Mouse (Mus musculus): ENCODE results near the gene Sag. TPM values are rescaled to one million over a fixed set of nuclear protein-coding genes. Genes with fewer than 3 reads are reported as not detected.
"Not testable (repeated sequence)": the region's sequence is repeated elsewhere in the genome, so short reads cannot be mapped to it uniquely, and the experiment has no call there.

Sag gene
- polyA plus RNA-seq, 1 experiment from 2014 or later: 3.2 TPM

- Histone ChIP-seq H3K27ac (no peak overlapping the region), H3K4me3 (no peak overlapping the region), H3K4me2 (no peak overlapping the region), H3K9me3 (no peaks in the 10 kb centered on the region), H3K27me3 (no peaks in the 10 kb centered on the region), H3K4me1 (peaks cover 8% of the 10 kb centered on the region), H3K36me3 (no peaks in the 10 kb centered on the region), H3K9ac (no peak overlapping the region)
- WGBS: 82% methylated on average over 5 of the region's 5 CpGs
- no peak for ATAC-seq (ENCODE audit: insufficient number of reproducible peaks, insufficient read depth, low FRiP score, low TSS enrichment, low read depth)
These were observed 21.8 kb downstream of the Sag start for GRCm38 (mm10) chr1:87825281-87825680.

- Histone ChIP-seq H3K4me2 (no peak overlapping the region), H3K27me3 (no peaks in the 10 kb centered on the region), H3K4me3 (no peak overlapping the region), H3K9me3 (no peaks in the 10 kb centered on the region), H3K9ac (no peak overlapping the region), H3K4me1 (peaks cover 8% of the 10 kb centered on the region), H3K36me3 (no peaks in the 10 kb centered on the region), H3K27ac (no peak overlapping the region)
- WGBS: 83% methylated on average over 6 of the region's 6 CpGs
- no peak for ATAC-seq (ENCODE audit: insufficient number of reproducible peaks, insufficient read depth, low FRiP score, low TSS enrichment, low read depth)
These were observed 22.5 kb downstream of the Sag start for GRCm38 (mm10) chr1:87825991-87826390.

DNA sequence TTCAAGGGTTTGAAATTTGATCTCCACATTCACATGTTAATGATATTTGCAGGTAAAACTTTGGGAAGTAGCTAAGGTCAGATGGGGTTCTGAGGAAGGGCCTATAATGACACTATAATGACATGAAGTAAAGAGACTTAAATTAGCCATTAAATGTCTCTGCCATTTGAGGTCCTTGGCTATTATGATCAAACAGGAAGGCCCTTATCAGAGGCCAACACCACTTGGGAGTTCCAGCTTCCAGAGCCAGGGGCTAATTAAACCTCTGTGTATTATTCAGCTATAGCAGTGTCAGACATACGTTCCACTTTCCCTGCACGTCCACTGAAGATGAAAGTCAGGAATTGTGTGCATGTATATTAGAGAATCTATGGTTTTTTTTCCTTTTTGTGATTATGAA, 23.0 kb downstream of the Sag start:
- peaks cover 8% of the 10 kb centered on the region for H3K4me1 ChIP-seq
- H3K9ac ChIP-seq: no peak overlapping the region
- H3K36me3 ChIP-seq: no peaks in the 10 kb centered on the region
- H3K4me2 ChIP-seq: no peak overlapping the region
- WGBS: 63% methylated on average over 2 of the region's 2 CpGs
- no peaks in the 10 kb centered on the region for H3K9me3 ChIP-seq
- no peaks in the 10 kb centered on the region for H3K27me3 ChIP-seq
- no peak overlapping the region for H3K27ac ChIP-seq
- ATAC-seq (ENCODE audit: insufficient number of reproducible peaks, insufficient read depth, low FRiP score, low TSS enrichment, low read depth): no peak
- no peak overlapping the region for H3K4me3 ChIP-seq

DNA sequence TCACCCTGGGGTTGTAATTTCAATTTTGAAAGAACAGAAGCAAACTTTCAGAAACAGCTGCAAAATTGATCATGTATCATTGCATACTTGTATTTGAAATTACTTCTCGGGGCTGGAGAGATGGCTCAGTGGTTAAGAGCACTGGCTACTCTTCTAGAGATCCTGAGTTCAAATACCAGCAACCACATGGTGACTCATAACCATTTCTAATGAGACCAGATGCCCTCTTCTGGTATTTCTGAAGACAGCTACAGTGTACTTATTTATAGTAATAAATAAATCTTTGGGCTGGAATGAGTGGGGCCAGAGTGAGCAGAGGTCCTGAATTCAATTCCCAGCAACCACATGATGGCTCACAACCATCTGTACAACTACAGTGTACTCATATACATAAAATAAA, 24.0 kb downstream of the Sag start:
- not testable (repeated sequence) for ATAC-seq (ENCODE audit: insufficient number of reproducible peaks, insufficient read depth, low FRiP score, low TSS enrichment, low read depth); H3K9ac ChIP-seq; H3K36me3 ChIP-seq; H3K27me3 ChIP-seq; H3K4me3 ChIP-seq; H3K4me1 ChIP-seq; H3K4me2 ChIP-seq; H3K27ac ChIP-seq; H3K9me3 ChIP-seq
- 79% methylated on average over 1 of the region's 1 CpGs for WGBS

GRCm38 (mm10) chr1:87828185-87828584, 24.7 kb downstream of the Sag start:
- ATAC-seq (ENCODE audit: insufficient number of reproducible peaks, insufficient read depth, low FRiP score, low TSS enrichment, low read depth): no peak
- Histone ChIP-seq H3K4me3 (no peak overlapping the region), H3K36me3 (no peaks in the 10 kb centered on the region), H3K27ac (no peak overlapping the region), H3K4me2 (no peak overlapping the region), H3K9me3 (no peaks in the 10 kb centered on the region), H3K4me1 (peaks cover 8% of the 10 kb centered on the region), H3K9ac (no peak overlapping the region), H3K27me3 (no peaks in the 10 kb centered on the region)
- WGBS: 70% methylated on average over 9 of the region's 9 CpGs

DNA sequence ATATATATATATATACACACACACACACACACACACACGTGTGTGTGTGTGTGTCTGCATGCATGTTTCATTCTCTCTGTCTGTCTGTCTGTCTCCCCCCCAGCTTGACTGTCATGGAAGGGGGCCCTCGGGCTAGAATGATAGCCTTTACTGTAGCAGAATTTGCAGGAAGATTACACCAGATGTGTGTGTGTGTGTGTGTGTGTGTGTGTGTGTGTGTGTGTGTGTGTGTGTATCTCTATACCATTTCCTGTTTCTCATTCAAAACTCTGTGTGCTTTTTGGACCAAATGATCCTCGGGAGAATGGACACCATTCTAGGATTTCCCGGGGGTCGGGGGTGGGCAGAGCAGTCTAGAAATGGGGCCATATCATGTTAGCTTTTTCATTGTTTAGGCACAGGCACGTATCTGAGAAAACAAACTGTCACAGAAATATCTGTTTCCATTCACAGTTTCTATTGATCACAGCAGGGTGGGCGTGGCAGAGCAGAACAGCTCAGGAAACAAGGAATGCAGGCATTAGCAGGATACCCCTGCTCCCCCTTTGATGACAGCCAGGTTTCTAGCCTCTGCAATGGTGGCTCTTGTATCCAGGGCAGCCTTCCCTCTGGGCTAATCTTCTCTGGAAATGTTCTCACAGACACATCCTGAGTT, 25.6 kb downstream of the Sag start:
- ATAC-seq (ENCODE audit: insufficient number of reproducible peaks, insufficient read depth, low FRiP score, low TSS enrichment, low read depth): no peak
- H3K9me3 ChIP-seq: no peaks in the 10 kb centered on the region
- peaks cover 8% of the 10 kb centered on the region for H3K4me1 ChIP-seq
- no peaks in the 10 kb centered on the region for H3K27me3 ChIP-seq
- 40% methylated on average over 7 of the region's 7 CpGs for WGBS
- peak overlapping the region; percentile 7; the same call in 1 of the 2 replicates for H3K27ac ChIP-seq
- no peak overlapping the region for H3K9ac ChIP-seq
- H3K36me3 ChIP-seq: no peaks in the 10 kb centered on the region
- no peak overlapping the region for H3K4me2 ChIP-seq
- no peak overlapping the region for H3K4me3 ChIP-seq

GRCm38 (mm10) chr1:87829621-87830211, 26.2 kb downstream of the Sag start:
- Histone ChIP-seq H3K36me3 (no peaks in the 10 kb centered on the region), H3K4me1 (peaks cover 8% of the 10 kb centered on the region), H3K9me3 (no peaks in the 10 kb centered on the region), H3K4me2 (no peak overlapping the region), H3K4me3 (no peak overlapping the region), H3K27ac (peak overlapping the region; percentile 7; the same call in 1 of the 2 replicates), H3K9ac (no peak overlapping the region), H3K27me3 (no peaks in the 10 kb centered on the region)
- WGBS: 57% methylated on average over 6 of the region's 6 CpGs
- ATAC-seq (ENCODE audit: insufficient number of reproducible peaks, insufficient read depth, low FRiP score, low TSS enrichment, low read depth): no peak

DNA sequence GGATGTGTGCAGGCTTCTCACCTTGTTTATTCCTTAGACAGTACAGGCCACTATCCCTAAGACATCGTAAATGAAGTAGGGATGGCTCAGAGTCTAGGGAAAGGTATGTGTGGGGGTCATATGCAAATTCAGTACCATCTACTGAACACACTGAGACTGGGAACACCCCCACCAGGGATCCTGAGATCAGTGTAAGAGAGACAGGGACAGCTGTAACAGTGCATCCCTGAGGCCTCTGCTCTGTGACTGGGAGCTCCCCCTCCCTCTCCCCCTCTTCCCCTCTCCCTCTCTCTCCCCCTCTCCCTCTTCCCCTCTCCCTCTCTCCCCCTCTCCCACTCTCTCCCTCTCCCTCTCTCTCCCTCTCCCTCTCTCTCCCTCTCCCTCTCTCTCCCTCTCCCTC, 33.0 kb downstream of the Sag start:
- H3K9ac ChIP-seq: no peak overlapping the region
- H3K36me3 ChIP-seq: no peaks in the 10 kb centered on the region
- H3K4me3 ChIP-seq: no peak overlapping the region
- no peak for ATAC-seq (ENCODE audit: insufficient number of reproducible peaks, insufficient read depth, low FRiP score, low TSS enrichment, low read depth)
- 70% methylated on average over 1 of the region's 1 CpGs for WGBS
- H3K9me3 ChIP-seq: no peaks in the 10 kb centered on the region
- 0 out of 2 replicates have a peak overlapping the region, but pooled peaks have one; percentile 39 for H3K27ac ChIP-seq
- H3K4me2 ChIP-seq: no peak overlapping the region
- H3K27me3 ChIP-seq: no peaks in the 10 kb centered on the region
- H3K4me1 ChIP-seq: peaks cover 9% of the 10 kb centered on the region

DNA sequence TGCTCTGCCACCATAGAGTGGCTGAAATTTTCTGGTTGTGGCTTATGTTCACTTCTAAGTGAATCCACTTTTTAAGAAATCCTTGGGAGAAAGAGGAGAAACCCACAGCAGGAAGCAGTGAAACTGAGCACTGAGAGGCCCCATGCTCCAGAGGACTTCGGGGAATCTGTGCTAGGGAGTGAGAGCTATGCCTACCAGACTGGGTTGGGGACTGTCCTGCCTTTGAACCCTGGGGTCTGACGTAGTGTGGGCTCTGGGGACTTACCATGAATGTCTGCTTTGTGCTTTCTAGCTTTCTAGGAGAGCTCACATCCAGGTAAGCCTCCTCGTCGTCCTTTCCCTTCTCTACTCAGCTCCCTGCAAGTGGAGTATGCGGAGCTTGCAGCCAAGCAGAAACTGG, 33.5 kb downstream of the Sag start:
- no peak overlapping the region for H3K4me3 ChIP-seq
- peaks cover 9% of the 10 kb centered on the region for H3K4me1 ChIP-seq
- H3K27me3 ChIP-seq: no peaks in the 10 kb centered on the region
- no peaks in the 10 kb centered on the region for H3K9me3 ChIP-seq
- no peak overlapping the region for H3K9ac ChIP-seq
- no peak overlapping the region for H3K4me2 ChIP-seq
- ATAC-seq (ENCODE audit: insufficient number of reproducible peaks, insufficient read depth, low FRiP score, low TSS enrichment, low read depth): no peak
- WGBS: 28% methylated on average over 5 of the region's 5 CpGs
- H3K36me3 ChIP-seq: no peaks in the 10 kb centered on the region
- peak overlapping the region; percentile 74 for H3K27ac ChIP-seq

- H3K4me1 ChIP-seq: peaks cover 9% of the 10 kb centered on the region
- no peaks in the 10 kb centered on the region for H3K9me3 ChIP-seq
- no peak overlapping the region for H3K4me3 ChIP-seq
- no peak for ATAC-seq (ENCODE audit: insufficient number of reproducible peaks, insufficient read depth, low FRiP score, low TSS enrichment, low read depth)
- no peak overlapping the region for H3K9ac ChIP-seq
- H3K27ac ChIP-seq: no peak overlapping the region
- whole genome bisulfite sequencing: 62% methylated on average over 11 of the region's 11 CpGs
- no peaks in the 10 kb centered on the region for H3K27me3 ChIP-seq
- no peak overlapping the region for H3K4me2 ChIP-seq
- H3K36me3 ChIP-seq: no peaks in the 10 kb centered on the region
These were observed 37.1 kb downstream of the Sag start for GRCm38 (mm10) chr1:87840411-87841208.

DNA sequence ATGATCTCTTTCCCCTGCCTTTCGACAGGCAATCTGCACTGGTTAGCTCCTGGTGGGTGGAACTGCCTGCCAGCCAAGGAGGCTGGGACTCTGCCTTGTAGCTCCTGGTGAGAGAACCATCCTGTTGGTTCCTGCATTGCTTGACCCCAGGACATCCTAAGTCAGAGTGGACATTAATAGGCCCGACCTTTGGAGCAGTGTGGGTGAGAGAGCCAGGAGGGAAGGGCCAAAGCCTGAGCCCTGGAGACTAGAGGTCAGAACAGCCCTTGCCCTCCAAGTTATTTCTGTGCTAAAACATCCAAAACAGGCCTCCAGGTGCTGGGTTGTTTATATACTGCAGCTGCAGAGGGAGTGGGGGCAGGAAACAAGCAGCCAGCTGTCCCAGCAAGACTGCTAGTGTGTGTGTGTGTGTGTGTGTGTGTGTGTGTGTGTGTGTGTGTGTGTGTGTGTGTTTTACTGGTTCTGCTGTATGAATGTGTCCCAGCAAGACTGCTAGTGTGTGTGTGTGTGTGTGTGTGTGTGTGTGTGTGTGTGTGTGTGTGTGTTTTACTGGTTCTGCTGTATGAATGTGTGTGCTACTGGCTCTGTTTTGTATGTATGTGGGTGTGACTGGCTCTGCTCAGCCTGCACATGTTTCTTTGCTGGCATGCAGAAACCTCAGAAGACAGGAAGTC, 43.5 kb downstream of the Sag start:
- Histone ChIP-seq H3K4me3 (no peak overlapping the region), H3K36me3 (no peaks in the 10 kb centered on the region), H3K27me3 (no peaks in the 10 kb centered on the region), H3K27ac (peak overlapping the region; percentile 69), H3K4me1 (peaks cover 20% of the 10 kb centered on the region), H3K9ac (no peak overlapping the region), H3K4me2 (no peak overlapping the region), H3K9me3 (no peaks in the 10 kb centered on the region)
- WGBS: 10% methylated on average over 2 of the region's 2 CpGs
- no peak for ATAC-seq (ENCODE audit: insufficient number of reproducible peaks, insufficient read depth, low FRiP score, low TSS enrichment, low read depth)
